Mouse (Mus musculus): ENCODE measurements around the gene Atp6v1e1.

- TF ChIP-seq CTCF (IDR thresholded peaks at IDR 0.05; ENCODE audit: low read depth) (no peak), EP300 (IDR thresholded peaks at IDR 0.05; ENCODE audit: low read depth) (no peak)
Observed at GRCm38 (mm10) chr6:120868824-120869223, 46.2 kb upstream of the Atp6v1e1 start.
